Mouse (Mus musculus) ES-Bruce4 (cell line): Measurements from ENCODE around the gene Phkb.

Source experiments
- EP300 ChIP-seq: IDR thresholded peaks from 2 replicates; pipeline ENCODE4 v1.6.1; 2011; ENCODE audit warnings: low read depth, low read length; ENCODE audit not compliant: insufficient read depth
- POLR2A ChIP-seq: IDR thresholded peaks from one replicate; pipeline ENCODE4 v1.8.1; 2011; ENCODE audit warnings: low read length; ENCODE audit not compliant: insufficient read depth

- TF ChIP-seq POLR2A (no peak), EP300 (no peak)
Observed at GRCm38 (mm10) chr8:86090666-86091065, 249.9 kb downstream of the Phkb start.
